Mouse (Mus musculus) adrenal gland, postnatal 25 days (tissue): ENCODE measurements around the gene Jak3. TPM values are rescaled to one million over a fixed set of nuclear protein-coding genes. Genes with fewer than 3 reads are reported as not detected.
A peak's percentile ranks its signal among the peaks of the same experiment; 100 is the strongest.

Source experiments
- DNase-seq: peaks from one replicate; pipeline ENCODE4 v3.0.0; 2021; ENCODE audit warnings: mixed read lengths
- long read RNA-seq: library from polyadenylated mRNA; stranded (forward); transcript quantifications from one replicate; pipeline ENCODE4 v2.0.0, GENCODE M21; 2021
- total RNA-seq: library from RNA; stranded (reverse); gene quantifications from 2 replicates; pipeline ENCODE4 v1.2.3, GENCODE M21; 2021

The Jak3 gene
- 11.7 and 14.3 TPM in 2 replicates for total RNA-seq
- long read RNA-seq, full-length matches to known transcripts, result 20 of 37 reads
- long read RNA-seq, partial matches to known transcripts, result 6 of 37 reads
- long read RNA-seq, other reads (novel, unspliced or antisense), result 11 of 37 reads

GRCm38 (mm10) chr8:71676020-71676741 lies at the start of gene Jak3:
Jak3 (plus strand) TSS chr8:71676296.
- peak; percentile 66 for DNase-seq

DNA sequence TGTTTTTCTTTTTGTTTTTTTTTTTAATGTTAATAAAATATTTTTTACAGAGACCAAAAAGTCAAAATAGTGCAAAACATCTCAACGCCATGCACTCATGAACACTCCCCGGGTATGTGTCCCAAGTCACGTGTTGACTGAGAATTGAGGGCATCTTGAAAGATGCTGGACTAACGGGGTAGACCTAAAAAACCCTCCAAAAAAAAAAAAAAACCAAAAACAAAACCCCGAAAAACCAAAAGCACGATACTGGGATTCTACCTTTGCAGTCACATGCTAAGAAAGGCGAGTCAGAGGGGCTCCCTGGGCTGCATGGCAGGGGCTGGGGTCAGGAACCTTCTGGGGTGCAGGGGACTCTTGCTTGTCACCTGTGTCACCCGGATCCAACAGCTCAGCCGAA lies 49.3 kb upstream of the Jak3 start:
- DNase-seq, result no peak

- DNase-seq, result no peak
These were observed 48.6 kb upstream of the Jak3 start for GRCm38 (mm10) chr8:71627265-71628099.

- DNase-seq, result no peak
These were observed 47.5 kb upstream of the Jak3 start for GRCm38 (mm10) chr8:71628396-71629095.

GRCm38 (mm10) chr8:71629096-71629697 lies 46.9 kb upstream of the Jak3 start:
- peak; percentile 98 for DNase-seq

GRCm38 (mm10) chr8:71629781-71630212 lies 46.3 kb upstream of the Jak3 start:
- DNase-seq, result peak; percentile 71

- no peak for DNase-seq
These were observed 45.3 kb upstream of the Jak3 start for GRCm38 (mm10) chr8:71630761-71631160.

- DNase-seq, result no peak
These were observed 44.2 kb upstream of the Jak3 start for GRCm38 (mm10) chr8:71631897-71632296.

DNA sequence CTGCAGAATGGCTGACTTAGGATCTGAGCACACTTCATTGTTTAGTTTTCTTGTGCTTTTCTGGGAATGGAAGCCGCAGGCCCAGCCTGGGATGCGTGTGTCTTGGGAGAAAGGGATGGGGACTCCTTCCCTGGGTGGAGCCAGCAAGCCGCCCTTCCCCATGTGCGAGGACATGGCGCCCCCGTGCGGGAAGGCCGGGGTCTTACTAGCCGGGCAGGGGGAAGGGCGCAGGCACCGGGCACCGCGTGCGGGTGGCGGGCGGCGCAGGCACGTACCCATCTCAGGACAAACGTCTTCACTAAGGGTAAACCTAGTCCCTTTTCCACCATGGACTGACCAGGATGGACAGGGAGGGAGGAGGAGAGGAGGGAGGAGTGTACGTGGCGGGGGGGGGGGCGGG lies 42.9 kb upstream of the Jak3 start:
- peak; percentile 80 for DNase-seq

GRCm38 (mm10) chr8:71633981-71634667 lies 42.0 kb upstream of the Jak3 start:
- peak; percentile 74 for DNase-seq

DNA sequence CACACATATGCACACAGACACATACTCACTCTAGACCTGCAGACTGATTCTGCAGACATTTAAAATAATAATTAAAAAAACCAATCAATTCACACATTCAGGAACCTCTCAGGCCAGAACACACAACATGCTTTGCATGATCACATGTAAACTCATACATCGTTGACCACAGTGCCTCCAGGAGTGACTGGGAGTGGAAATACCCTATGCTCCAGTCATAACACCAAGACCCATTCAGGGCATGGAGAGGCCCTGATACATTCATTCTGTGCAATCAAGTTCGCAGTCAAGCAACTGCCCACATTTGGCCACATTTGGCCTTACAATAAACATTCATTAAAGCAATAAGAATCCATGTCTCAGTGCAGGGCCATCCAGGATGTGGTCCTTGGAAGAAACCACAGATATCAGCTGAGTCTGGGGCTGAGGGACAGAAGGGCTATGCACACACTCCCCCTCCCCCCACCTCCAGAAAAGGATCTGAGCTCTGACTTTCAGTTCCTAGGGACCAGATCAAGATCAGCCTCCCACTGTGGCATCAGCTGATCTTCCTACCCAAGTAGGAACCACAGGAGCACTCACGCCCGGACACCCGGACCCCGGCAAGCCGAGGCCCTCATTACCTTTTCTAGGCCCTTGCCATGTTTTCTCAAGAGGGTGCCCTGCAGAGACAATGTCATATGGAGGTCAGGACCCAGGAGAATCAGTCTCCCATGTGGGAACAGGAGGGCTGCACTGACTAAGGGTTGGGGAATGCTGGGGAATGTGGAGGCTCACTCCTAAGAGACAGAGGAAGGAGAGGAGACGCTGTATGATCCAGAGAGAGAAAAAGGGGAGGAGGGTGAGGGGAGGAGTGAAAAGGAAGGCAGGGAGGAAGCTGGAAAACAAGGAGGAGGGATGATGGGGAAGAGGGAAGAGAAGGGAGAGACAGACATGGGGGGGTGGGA lies 38.7 kb upstream of the Jak3 start:
- no peak for DNase-seq

- DNase-seq, result no peak
These were observed 37.8 kb upstream of the Jak3 start for GRCm38 (mm10) chr8:71638321-71638720.

DNA sequence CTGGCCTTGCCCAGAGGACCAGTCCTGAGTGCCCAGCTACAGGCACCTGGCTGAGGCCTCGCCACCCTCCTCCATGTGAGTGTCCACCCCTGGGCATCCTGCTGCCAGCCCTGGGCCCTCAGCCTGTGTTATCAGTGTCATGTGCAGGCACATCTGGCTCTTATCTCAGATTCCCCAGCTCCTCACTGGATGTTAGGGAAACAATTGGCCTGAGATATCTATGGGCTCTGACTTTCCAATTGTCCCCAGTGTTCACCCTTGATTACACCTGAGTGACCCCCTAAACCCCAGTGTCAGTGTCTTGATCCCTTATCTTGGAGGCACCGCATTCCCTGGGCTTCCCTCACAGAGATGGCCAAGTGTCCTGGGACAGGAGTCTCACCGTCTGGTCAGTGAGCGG lies 36.8 kb upstream of the Jak3 start:
- DNase-seq, result no peak

DNA sequence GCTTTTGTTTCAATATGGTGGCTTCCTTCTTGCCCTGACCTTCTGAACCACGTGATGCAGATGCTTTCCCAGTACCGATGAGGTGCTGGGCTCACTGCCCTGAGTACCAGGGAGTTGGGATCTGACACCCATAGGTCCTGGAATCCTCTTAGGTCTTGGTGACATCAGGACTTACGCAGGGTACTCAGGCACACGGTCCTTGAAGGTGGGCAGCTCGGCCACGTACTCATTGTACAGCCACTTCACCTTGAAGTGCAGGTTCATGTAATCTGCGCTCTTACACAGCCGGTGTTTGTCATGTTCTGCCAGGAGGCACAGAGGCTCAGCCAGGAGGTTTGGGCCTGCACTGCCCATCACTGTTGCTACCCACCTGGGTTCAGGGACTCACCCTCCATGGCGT lies 30.6 kb upstream of the Jak3 start:
- DNase-seq, result no peak

DNA sequence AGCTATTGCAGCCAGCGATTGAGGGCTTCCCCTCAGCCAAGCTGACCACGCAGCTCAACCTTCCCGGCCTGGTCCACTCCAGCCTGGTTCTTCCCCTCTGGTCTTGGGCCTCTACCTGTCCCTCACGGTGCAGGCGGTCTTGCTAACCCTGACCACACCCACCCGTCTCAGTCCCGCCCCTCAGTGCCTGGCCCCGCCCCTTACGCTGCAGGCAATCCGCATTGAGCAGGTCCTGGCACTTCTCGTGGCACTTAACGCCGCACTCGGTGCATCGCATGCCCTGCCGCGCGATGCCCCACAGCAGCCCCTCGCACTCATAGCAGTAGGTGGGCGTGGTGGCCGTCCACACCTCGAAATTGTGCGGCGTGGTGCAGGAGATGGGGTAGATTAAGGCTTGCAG lies 21.5 kb upstream of the Jak3 start:
- peak; percentile 49 for DNase-seq

GRCm38 (mm10) chr8:71657816-71658215 lies 18.3 kb upstream of the Jak3 start:
- no peak for DNase-seq

DNA sequence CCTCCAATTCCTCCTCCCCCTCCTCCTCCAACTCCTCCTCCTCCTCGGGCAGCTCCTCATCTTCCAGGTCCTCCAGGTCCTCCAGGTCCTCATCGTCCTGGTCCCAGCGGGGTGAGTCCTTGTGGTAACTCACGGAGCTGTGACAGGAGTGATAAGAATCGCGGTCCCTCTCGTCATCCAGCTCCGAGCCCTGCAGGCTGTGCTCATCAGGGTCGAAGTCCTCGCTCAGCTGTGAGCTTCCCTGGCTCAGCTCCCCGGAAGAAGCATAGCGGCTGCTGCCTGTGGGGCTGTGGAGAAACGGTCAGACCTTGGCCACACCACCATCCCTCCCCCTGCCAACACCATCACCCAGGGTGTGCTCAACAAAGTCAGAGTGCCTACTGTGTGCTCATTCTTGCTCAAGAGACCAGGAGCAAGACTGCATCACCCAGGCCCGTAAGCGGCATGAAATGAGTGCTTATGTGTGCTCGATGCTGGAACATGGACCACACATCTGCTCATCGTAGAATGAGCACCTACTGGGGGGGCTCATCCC lies 17.5 kb upstream of the Jak3 start:
- peak; percentile 30 for DNase-seq

GRCm38 (mm10) chr8:71659751-71660150 lies 16.3 kb upstream of the Jak3 start:
- no peak for DNase-seq

DNA sequence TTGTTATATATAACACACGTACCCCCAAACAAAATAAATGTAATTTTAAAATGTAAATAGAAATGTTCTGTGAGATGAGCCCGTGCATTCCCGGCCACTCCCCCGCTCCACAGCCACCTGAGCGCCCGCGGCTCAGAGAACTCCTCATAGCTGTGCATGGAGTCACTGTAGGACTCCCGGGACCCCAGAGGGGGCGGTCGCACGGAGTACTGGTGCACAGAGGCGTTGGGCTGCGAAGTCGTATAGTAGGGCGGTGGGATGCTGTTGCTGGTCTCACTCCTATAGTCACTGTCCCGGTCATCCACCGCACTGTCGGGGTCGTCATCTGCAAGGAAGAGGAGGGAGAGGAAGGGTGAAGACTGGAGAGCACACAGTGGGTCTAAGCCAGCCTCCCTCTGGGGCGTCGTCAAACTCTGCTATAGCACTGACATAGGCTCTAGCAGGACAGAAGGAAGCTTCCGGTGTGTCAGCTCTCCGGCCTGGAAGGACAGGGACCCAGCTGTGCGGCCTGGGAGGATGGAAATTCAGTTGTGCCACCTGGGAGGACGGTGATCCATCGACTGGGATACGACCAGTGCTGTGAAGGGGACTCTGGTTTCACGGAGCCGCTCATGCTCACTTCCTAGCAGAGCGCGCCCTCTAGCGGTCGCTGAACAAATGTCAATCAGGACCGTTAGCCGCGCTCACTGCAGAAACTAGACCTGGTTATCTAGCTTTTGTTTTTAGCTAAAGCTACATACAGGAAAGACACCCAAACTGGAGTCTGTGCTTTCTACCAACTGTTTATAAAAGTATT lies 15.6 kb upstream of the Jak3 start:
- peak; percentile 89 for DNase-seq
